Mouse (Mus musculus): ENCODE data around the gene Acta2.

The Acta2 gene

GRCm38 (mm10) chr19:34270106-34270726, 14.8 kb upstream of the Acta2 start:
- DNase-seq, result no peak

GRCm38 (mm10) chr19:34268991-34269390, 13.6 kb upstream of the Acta2 start:
- DNase-seq, result no peak

GRCm38 (mm10) chr19:34265604-34266193, 10.3 kb upstream of the Acta2 start:
- no peak for DNase-seq

GRCm38 (mm10) chr19:34262273-34262974, 7.0 kb upstream of the Acta2 start:
- DNase-seq, result no peak

- DNase-seq, result no peak
These were observed 1.5 kb upstream of the Acta2 start for GRCm38 (mm10) chr19:34256936-34257335.

- DNase-seq, result no peak
These were observed 759 bp upstream of the Acta2 start for GRCm38 (mm10) chr19:34256149-34256548.

- no peak for DNase-seq
These were observed 1.1 kb downstream of the Acta2 start for GRCm38 (mm10) chr19:34254101-34254879.

- DNase-seq, result no peak
These were observed 2.9 kb downstream of the Acta2 start for GRCm38 (mm10) chr19:34252450-34252849.

- DNase-seq, result no peak
These were observed 3.5 kb downstream of the Acta2 start for GRCm38 (mm10) chr19:34251900-34252299.

- no peak for DNase-seq
These were observed 4.8 kb downstream of the Acta2 start for GRCm38 (mm10) chr19:34250621-34251020.

- DNase-seq, result no peak
These were observed 6.8 kb downstream of the Acta2 start for GRCm38 (mm10) chr19:34248558-34248957.

GRCm38 (mm10) chr19:34244056-34244455, 11.3 kb downstream of the Acta2 start:
- DNase-seq, result peak; percentile 15 to 49

GRCm38 (mm10) chr19:34242925-34243324, 12.5 kb downstream of the Acta2 start:
- DNase-seq, result no peak

GRCm38 (mm10) chr19:34241247-34241915, 14.0 kb downstream of the Acta2 start:
- DNase-seq, result no peak

- DNase-seq, result no peak
These were observed 14.9 kb downstream of the Acta2 start for GRCm38 (mm10) chr19:34240273-34241039.

GRCm38 (mm10) chr19:34237746-34238145, 17.6 kb downstream of the Acta2 start:
- DNase-seq, result no peak

- DNase-seq, result no peak
These were observed 19.3 kb downstream of the Acta2 start for GRCm38 (mm10) chr19:34236049-34236448.

- DNase-seq, result peak; percentile 15 to 29
These were observed 21.4 kb downstream of the Acta2 start for GRCm38 (mm10) chr19:34233944-34234343.

- no peak for DNase-seq
These were observed 23.1 kb downstream of the Acta2 start for GRCm38 (mm10) chr19:34232326-34232725.

GRCm38 (mm10) chr19:34231596-34231995, 23.8 kb downstream of the Acta2 start:
- DNase-seq, result no peak

GRCm38 (mm10) chr19:34222805-34223204, 32.6 kb downstream of the Acta2 start:
- no peak for DNase-seq
